Mouse (Mus musculus) liver, embryonic 13.5 days (tissue): Measurements from ENCODE around the gene Peli2. TPM values are rescaled to one million over a fixed set of nuclear protein-coding genes. Genes with fewer than 3 reads are reported as not detected.

Source experiments
- ATAC-seq: fragments of 200-750 bp; cut with Nextera tagmentation; 2 replicates; pipeline ENCODE4 v1.8.0; 2017; ENCODE audit warnings: low read depth, mild to moderate bottlenecking, moderate number of reproducible peaks, moderate library complexity
- DNase-seq: peaks from one replicate; pipeline ENCODE4 v3.0.0; 2022
- H3K27ac ChIP-seq: fragments of 300-500 bp; sonication (generic); 2 replicates; pipeline ENCODE4 v1.5.1; 2015; ENCODE audit warnings: moderate library complexity, mild to moderate bottlenecking, inconsistent platforms
- H3K27me3 ChIP-seq: fragments of 300-500 bp; sonication (generic); 2 replicates; pipeline ENCODE4 v1.6.1; 2015; ENCODE audit warnings: mild to moderate bottlenecking, inconsistent platforms
- H3K36me3 ChIP-seq: fragments of 300-500 bp; sonication (generic); 2 replicates; pipeline ENCODE4 v1.6.1; 2015; ENCODE audit warnings: mild to moderate bottlenecking, inconsistent platforms
- H3K4me1 ChIP-seq: fragments of 300-500 bp; sonication (generic); replicated peaks from 2 replicates; pipeline ENCODE4 v1.6.1; 2015; ENCODE audit warnings: inconsistent platforms
- H3K4me2 ChIP-seq: fragments of 300-500 bp; sonication (generic); 2 replicates; pipeline ENCODE4 v1.6.1; 2015; ENCODE audit warnings: inconsistent platforms, mild to moderate bottlenecking, moderate library complexity
- H3K4me3 ChIP-seq: fragments of 300-500 bp; sonication (generic); replicated peaks from 2 replicates; pipeline ENCODE4 v1.5.1; 2015; ENCODE audit warnings: mild to moderate bottlenecking, inconsistent platforms
- H3K9ac ChIP-seq: fragments of 300-500 bp; sonication (generic); 2 replicates; pipeline ENCODE4 v1.6.1; 2015; ENCODE audit warnings: mild to moderate bottlenecking, inconsistent platforms
- H3K9me3 ChIP-seq: fragments of 300-500 bp; sonication (generic); replicated peaks from 2 replicates; pipeline ENCODE4 v1.6.1; 2016; ENCODE audit warnings: inconsistent platforms
- WGBS: fragments of 180-500 bp; shearing (Covaris S2); methylation state at CpG from one replicate; pipeline ENCODE4 v1.1.7; 2015; ENCODE audit not compliant: insufficient replicate concordance; 5-methylcytosine and 5-hydroxymethylcytosine counted together
- polyA plus RNA-seq: library from polyadenylated mRNA; unstranded; fragments of >200 nt; fragmentation: Nextera tagmentation; extraction: Ambion mirVana; gene quantifications from 2 replicates; pipeline ENCODE4 v1.2.1, GENCODE M21; 2015

Gene Peli2
- polyA plus RNA-seq, 1 experiment from 2014 or later: 0.77 TPM

- H3K4me1 ChIP-seq: no peaks in the 10 kb centered on the region
- 74% methylated on average over 8 of the region's 8 CpGs for WGBS
- no peaks in the 10 kb centered on the region for H3K27me3 ChIP-seq
- H3K4me3 ChIP-seq: no peak overlapping the region
- no peaks in the 10 kb centered on the region for H3K9me3 ChIP-seq
- DNase-seq: no peak
- no peak overlapping the region for H3K4me2 ChIP-seq
- H3K36me3 ChIP-seq: no peaks in the 10 kb centered on the region
- ATAC-seq: no peak
- H3K27ac ChIP-seq: no peak overlapping the region
- no peak overlapping the region for H3K9ac ChIP-seq
Measured at GRCm38 (mm10) chr14:48154641-48155040, 34.0 kb downstream of the Peli2 start.

GRCm38 (mm10) chr14:48155153-48155552, 34.5 kb downstream of the Peli2 start:
- no peak for ATAC-seq
- H3K27ac ChIP-seq: no peak overlapping the region
- H3K4me3 ChIP-seq: no peak overlapping the region
- no peaks in the 10 kb centered on the region for H3K36me3 ChIP-seq
- no peak for DNase-seq
- no peaks in the 10 kb centered on the region for H3K9me3 ChIP-seq
- H3K4me1 ChIP-seq: no peaks in the 10 kb centered on the region
- H3K9ac ChIP-seq: no peak overlapping the region
- 70% methylated on average over 13 of the region's 13 CpGs for WGBS
- H3K27me3 ChIP-seq: no peaks in the 10 kb centered on the region
- H3K4me2 ChIP-seq: no peak overlapping the region

- H3K9ac ChIP-seq: no peak overlapping the region
- no peaks in the 10 kb centered on the region for H3K36me3 ChIP-seq
- H3K9me3 ChIP-seq: no peaks in the 10 kb centered on the region
- ATAC-seq: no peak
- no peak overlapping the region for H3K4me2 ChIP-seq
- H3K4me3 ChIP-seq: no peak overlapping the region
- WGBS: 66% methylated on average over 3 of the region's 3 CpGs
- DNase-seq: no peak
- H3K27me3 ChIP-seq: no peaks in the 10 kb centered on the region
- no peaks in the 10 kb centered on the region for H3K4me1 ChIP-seq
- no peak overlapping the region for H3K27ac ChIP-seq
Measured at GRCm38 (mm10) chr14:48157085-48157484, 36.5 kb downstream of the Peli2 start.

GRCm38 (mm10) chr14:48157835-48158234, 37.2 kb downstream of the Peli2 start:
- Histone ChIP-seq H3K27ac (no peak overlapping the region), H3K36me3 (no peaks in the 10 kb centered on the region), H3K4me3 (no peak overlapping the region), H3K27me3 (no peaks in the 10 kb centered on the region), H3K9ac (no peak overlapping the region), H3K9me3 (no peaks in the 10 kb centered on the region), H3K4me2 (no peak overlapping the region), H3K4me1 (no peaks in the 10 kb centered on the region)
- DNase-seq (no peak), ATAC-seq (no peak)
- 65% methylated on average over 8 of the region's 8 CpGs for WGBS

- Histone ChIP-seq H3K9ac (no peak overlapping the region), H3K9me3 (no peaks in the 10 kb centered on the region), H3K27me3 (no peaks in the 10 kb centered on the region), H3K4me2 (no peak overlapping the region), H3K4me3 (no peak overlapping the region), H3K27ac (no peak overlapping the region), H3K4me1 (no peaks in the 10 kb centered on the region), H3K36me3 (no peaks in the 10 kb centered on the region)
- no peak for ATAC-seq
- 64% methylated on average over 3 of the region's 3 CpGs for WGBS
- no peak for DNase-seq
Measured at GRCm38 (mm10) chr14:48159401-48159800, 38.8 kb downstream of the Peli2 start.

DNA sequence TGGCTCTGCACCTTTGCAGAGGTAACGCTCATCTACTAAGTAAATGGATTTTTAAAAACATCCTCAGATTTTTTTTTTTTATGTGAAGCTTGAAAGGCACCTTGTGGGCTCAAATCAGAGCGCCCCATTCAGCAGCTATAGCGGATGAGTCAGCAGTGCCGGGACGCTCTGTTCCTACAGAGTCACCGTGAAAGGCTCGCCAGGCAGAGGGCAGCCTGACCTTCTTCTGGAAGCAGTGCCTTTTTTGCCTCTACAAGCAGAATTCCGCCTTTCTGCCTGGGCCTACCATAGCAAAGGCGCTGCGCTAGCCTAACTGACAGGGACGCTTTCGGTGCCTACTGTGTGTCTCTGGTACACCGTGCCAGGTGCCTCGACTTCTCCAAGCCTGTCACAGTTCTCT, 41.8 kb downstream of the Peli2 start:
- H3K4me1 ChIP-seq: no peaks in the 10 kb centered on the region
- H3K4me2 ChIP-seq: no peak overlapping the region
- no peak for ATAC-seq
- no peak overlapping the region for H3K4me3 ChIP-seq
- H3K9me3 ChIP-seq: no peaks in the 10 kb centered on the region
- H3K9ac ChIP-seq: no peak overlapping the region
- no peak for DNase-seq
- no peaks in the 10 kb centered on the region for H3K36me3 ChIP-seq
- WGBS: 81% methylated on average over 14 of the region's 14 CpGs
- no peaks in the 10 kb centered on the region for H3K27me3 ChIP-seq
- no peak overlapping the region for H3K27ac ChIP-seq

- H3K4me3 ChIP-seq: no peak overlapping the region
Measured at GRCm38 (mm10) chr14:48164917-48165316, 44.3 kb downstream of the Peli2 start.

DNA sequence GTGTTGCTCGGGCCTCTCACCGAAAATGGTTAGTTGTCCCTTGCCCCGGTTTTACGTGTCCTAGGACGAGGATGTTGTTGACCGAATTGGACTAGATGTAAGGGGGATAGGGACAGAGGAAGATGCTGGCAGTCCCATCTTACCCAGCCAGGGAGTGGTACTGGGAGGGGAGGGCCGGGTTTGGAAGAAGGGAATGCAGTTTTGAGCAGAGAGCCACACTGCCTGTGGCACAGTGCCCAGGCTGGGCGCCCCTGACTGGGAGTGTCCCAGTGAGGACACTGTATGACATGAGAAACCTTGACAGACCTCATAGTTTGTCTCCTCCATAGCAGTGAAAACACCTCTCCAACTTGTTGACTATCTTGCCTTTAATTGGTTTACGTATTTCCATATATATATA, 45.8 kb downstream of the Peli2 start:
- Histone ChIP-seq H3K4me3 (no peak overlapping the region), H3K36me3 (no peaks in the 10 kb centered on the region), H3K9ac (no peak overlapping the region), H3K4me1 (no peaks in the 10 kb centered on the region), H3K9me3 (no peaks in the 10 kb centered on the region), H3K4me2 (no peak overlapping the region), H3K27ac (no peak overlapping the region), H3K27me3 (no peaks in the 10 kb centered on the region)
- DNase-seq: no peak
- WGBS: 75% methylated on average over 9 of the region's 9 CpGs
- ATAC-seq: no peak

More at GRCm38 (mm10) chr14:48164917-48165316, 44.3 kb downstream of the Peli2 start:
- H3K4me2 ChIP-seq: no peak overlapping the region
- no peak overlapping the region for H3K27ac ChIP-seq
- no peak for DNase-seq
- 50% methylated on average over 8 of the region's 8 CpGs for WGBS
- no peak for ATAC-seq
- no peaks in the 10 kb centered on the region for H3K36me3 ChIP-seq
- H3K9me3 ChIP-seq: no peaks in the 10 kb centered on the region
- no peaks in the 10 kb centered on the region for H3K4me1 ChIP-seq
- H3K9ac ChIP-seq: no peak overlapping the region
- H3K27me3 ChIP-seq: no peaks in the 10 kb centered on the region

GRCm38 (mm10) chr14:48167020-48167419, 46.4 kb downstream of the Peli2 start:
- WGBS: 54% methylated on average over 3 of the region's 3 CpGs
- no peak for DNase-seq
- Histone ChIP-seq H3K27ac (no peak overlapping the region), H3K27me3 (no peaks in the 10 kb centered on the region), H3K36me3 (no peaks in the 10 kb centered on the region), H3K9ac (no peak overlapping the region), H3K4me1 (no peaks in the 10 kb centered on the region; the same call in 1 of the 2 replicates), H3K9me3 (no peaks in the 10 kb centered on the region), H3K4me2 (no peak overlapping the region), H3K4me3 (no peak overlapping the region)
- no peak for ATAC-seq

DNA sequence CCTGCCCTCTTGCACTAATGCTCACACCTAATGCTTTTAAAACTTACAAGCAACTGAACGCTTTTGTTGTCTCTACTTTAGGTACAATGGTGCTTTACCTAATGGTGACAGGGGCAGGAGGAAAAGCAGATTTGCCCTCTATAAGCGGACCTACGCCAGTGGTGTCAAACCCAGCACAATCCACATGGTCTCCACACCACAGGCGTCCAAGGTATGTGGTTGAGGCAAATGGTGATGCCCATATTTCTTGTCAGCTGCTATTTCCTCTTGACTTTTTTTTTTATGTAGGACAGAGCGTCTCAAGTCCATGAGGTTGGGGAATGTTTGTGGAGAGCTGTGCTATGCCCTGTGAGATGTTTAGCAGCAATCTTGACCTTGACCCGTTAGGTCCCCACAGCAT, 47.5 kb downstream of the Peli2 start:
- Histone ChIP-seq H3K27ac (no peak overlapping the region), H3K4me2 (no peak overlapping the region), H3K27me3 (no peaks in the 10 kb centered on the region), H3K4me3 (no peak overlapping the region), H3K36me3 (no peaks in the 10 kb centered on the region), H3K9me3 (no peaks in the 10 kb centered on the region), H3K9ac (no peak overlapping the region), H3K4me1 (no peaks in the 10 kb centered on the region; the same call in 1 of the 2 replicates)
- no peak for ATAC-seq
- 52% methylated on average over 6 of the region's 6 CpGs for WGBS
- DNase-seq: no peak

- Histone ChIP-seq H3K9ac (no peak overlapping the region), H3K27ac (no peak overlapping the region), H3K4me3 (no peak overlapping the region), H3K4me1 (no peaks in the 10 kb centered on the region; the same call in 1 of the 2 replicates), H3K9me3 (no peaks in the 10 kb centered on the region), H3K4me2 (no peak overlapping the region), H3K36me3 (no peaks in the 10 kb centered on the region), H3K27me3 (no peaks in the 10 kb centered on the region)
- ATAC-seq (no peak), DNase-seq (no peak)
- WGBS: 53% methylated on average over 7 of the region's 7 CpGs
Measured at GRCm38 (mm10) chr14:48169970-48170369, 49.3 kb downstream of the Peli2 start.

DNA sequence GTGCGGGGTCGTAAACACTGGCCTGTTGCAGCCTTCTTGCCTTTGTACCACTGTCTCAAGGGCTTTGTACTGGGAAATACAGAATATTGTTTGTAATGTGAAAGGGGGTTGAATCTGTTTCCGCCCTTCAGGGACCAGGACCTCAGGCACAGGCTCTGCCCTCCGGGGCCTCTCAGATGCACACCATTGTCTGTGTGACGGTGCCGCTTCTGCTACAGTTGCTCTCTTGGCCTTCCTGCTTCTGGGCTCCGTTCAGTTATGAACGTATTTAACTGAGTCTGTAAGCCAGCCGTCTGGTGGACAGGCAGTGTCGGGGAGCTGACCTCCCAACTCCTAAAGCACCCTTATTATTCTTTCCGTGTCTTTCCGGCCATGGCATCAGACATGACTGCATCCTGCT, 50.6 kb downstream of the Peli2 start:
- Histone ChIP-seq H3K4me3 (no peak overlapping the region), H3K27me3 (no peaks in the 10 kb centered on the region), H3K36me3 (no peaks in the 10 kb centered on the region), H3K9ac (no peak overlapping the region), H3K9me3 (no peaks in the 10 kb centered on the region), H3K4me1 (no peaks in the 10 kb centered on the region; the same call in 1 of the 2 replicates), H3K27ac (no peak overlapping the region), H3K4me2 (no peak overlapping the region)
- ATAC-seq: no peak
- 79% methylated on average over 12 of the region's 12 CpGs for WGBS
- DNase-seq: no peak
